Mouse (Mus musculus): Measurements from ENCODE around the gene Sirt6.
"Not testable (repeated sequence)": the region's sequence is repeated elsewhere in the genome, so short reads cannot be mapped to it uniquely, and the experiment has no call there.

Sirt6 gene

GRCm38 (mm10) chr10:81626994-81627835 lies at the start of gene Sirt6:
Gene Sirt6 (minus strand): TSS chr10:81627797.
- DNase-seq (ENCODE audit: low spot score) = peak; percentile 94

GRCm38 (mm10) chr10:81656174-81656573 lies 28.6 kb upstream of the Sirt6 start:
- no peak for DNase-seq (ENCODE audit: low spot score)

- no peak for DNase-seq (ENCODE audit: low spot score)
These were observed 27.6 kb upstream of the Sirt6 start for GRCm38 (mm10) chr10:81655178-81655577.

- DNase-seq (ENCODE audit: low spot score) = peak; percentile 92
These were observed 21.5 kb upstream of the Sirt6 start, which contains the start of gene Gm10778 for GRCm38 (mm10) chr10:81648803-81649775. Gene Gm10778 (plus strand): TSS chr10:81649059.

- DNase-seq (ENCODE audit: low spot score) = peak; percentile 44
These were observed 18.5 kb upstream of the Sirt6 start for GRCm38 (mm10) chr10:81646015-81646555.

GRCm38 (mm10) chr10:81645391-81645790 lies 17.8 kb upstream of the Sirt6 start:
- no peak for DNase-seq (ENCODE audit: low spot score)

GRCm38 (mm10) chr10:81644716-81645115 lies 17.1 kb upstream of the Sirt6 start:
- no peak for DNase-seq (ENCODE audit: low spot score)

GRCm38 (mm10) chr10:81644162-81644561 lies 16.6 kb upstream of the Sirt6 start:
- no peak for DNase-seq (ENCODE audit: low spot score)

GRCm38 (mm10) chr10:81643449-81644055 lies 16.0 kb upstream of the Sirt6 start:
- peak; percentile 93 for DNase-seq (ENCODE audit: low spot score)

GRCm38 (mm10) chr10:81642648-81643448 lies 15.3 kb upstream of the Sirt6 start:
- no peak for DNase-seq (ENCODE audit: low spot score)

- DNase-seq (ENCODE audit: low spot score) = no peak
These were observed 14.5 kb upstream of the Sirt6 start for GRCm38 (mm10) chr10:81641978-81642647.

- no peak for DNase-seq (ENCODE audit: low spot score)
These were observed 14.0 kb upstream of the Sirt6 start for GRCm38 (mm10) chr10:81641566-81641965.

- DNase-seq (ENCODE audit: low spot score) = not testable (repeated sequence)
These were observed 13.2 kb upstream of the Sirt6 start for GRCm38 (mm10) chr10:81640825-81641224.

- DNase-seq (ENCODE audit: low spot score) = no peak
These were observed 10.5 kb upstream of the Sirt6 start for GRCm38 (mm10) chr10:81638101-81638500.

- DNase-seq (ENCODE audit: low spot score) = no peak
These were observed 8.7 kb upstream of the Sirt6 start for GRCm38 (mm10) chr10:81636338-81636737.

- no peak for DNase-seq (ENCODE audit: low spot score)
These were observed 5.9 kb upstream of the Sirt6 start for GRCm38 (mm10) chr10:81633253-81634099.

- DNase-seq (ENCODE audit: low spot score) = no peak
These were observed 793 bp upstream of the Sirt6 start, which contains the start of gene Ankrd24 for GRCm38 (mm10) chr10:81628390-81628789. Gene Ankrd24 (plus strand): TSS chr10:81628540.

- no peak for DNase-seq (ENCODE audit: low spot score)
These were observed 231 bp upstream of the Sirt6 start for GRCm38 (mm10) chr10:81627836-81628220.
